Mouse (Mus musculus) liver, postnatal 0 days (tissue): ENCODE measurements at regions not wholly inside any gene's neighbourhood (a gene's known extent, or its start where the extent isn't known, plus 50 kb on each side); places are given as distances from the start of the nearest gene placed in this dataset.

Experiments
- CTCF ChIP-seq: sonication (generic); IDR thresholded peaks from 2 replicates; pipeline ENCODE4 v1.5.1; 2016; ENCODE audit warnings: antibody characterized with exemption, low read depth
- EP300 ChIP-seq: IDR thresholded peaks from 2 replicates; pipeline ENCODE4 v1.6.1; 2016; ENCODE audit warnings: antibody characterized with exemption, low read depth, mild to moderate bottlenecking

DNA sequence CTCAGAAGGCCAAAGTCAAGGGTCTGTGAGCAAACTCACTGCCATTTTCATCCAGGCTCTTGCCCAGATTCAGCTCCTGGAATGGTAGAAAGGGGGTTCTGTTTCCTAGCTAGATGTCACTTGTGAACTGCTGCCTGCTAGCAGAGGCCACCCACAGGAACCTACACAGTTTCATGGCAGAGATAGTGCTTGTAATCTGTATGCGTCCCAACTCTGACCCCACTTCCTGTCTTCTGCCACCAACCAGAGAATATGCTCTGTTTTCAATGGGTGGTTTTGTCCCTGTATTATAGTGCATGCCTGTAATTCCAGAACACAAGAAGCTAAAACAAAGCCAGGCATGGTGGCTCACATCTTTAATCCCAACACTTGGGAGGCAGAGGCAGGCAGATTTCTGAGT is 176.9 kb downstream of the Bcor start:
- TF ChIP-seq EP300 (no peak), CTCF (no peak)
